Mouse (Mus musculus) bone marrow, adult 2 months (tissue): ENCODE measurements around the gene Aldh16a1. TPM values are rescaled to one million over a fixed set of nuclear protein-coding genes. Genes with fewer than 3 reads are reported as not detected.

Experiments
- H3K27ac ChIP-seq: fragments of 200-500 bp; 2 replicates; pipeline ENCODE4 v1.5.1; 2012; ENCODE audit warnings: low read depth, mild to moderate bottlenecking, control low read depth, inconsistent platforms, low read length; ENCODE audit not compliant: control insufficient read depth, poor library complexity, insufficient read depth
- H3K4me1 ChIP-seq: fragments of 200-500 bp; 2 replicates; pipeline ENCODE4 v1.6.1; 2011; ENCODE audit warnings: low read length; ENCODE audit not compliant: control insufficient read depth, insufficient read depth
- H3K4me3 ChIP-seq: fragments of 200-500 bp; replicated peaks from 2 replicates; pipeline ENCODE3; 2011; ENCODE audit warnings: mild to moderate bottlenecking, low read depth, low read length, control low read depth; ENCODE audit not compliant: control insufficient read depth
- CTCF ChIP-seq: fragments of 200-500 bp; IDR thresholded peaks from 2 replicates; pipeline ENCODE4 v1.5.1; 2011; ENCODE audit warnings: low read length, control low read depth; ENCODE audit not compliant: control insufficient read depth, insufficient read depth
- POLR2A ChIP-seq: fragments of 200-500 bp; IDR thresholded peaks from 2 replicates; pipeline ENCODE4 v1.6.1; 2011; ENCODE audit warnings: low read depth, mild to moderate bottlenecking, control low read depth, low read length, borderline replicate concordance; ENCODE audit not compliant: control insufficient read depth
- WGBS: fragments of 180-500 bp; shearing (Covaris S2); methylation state at CpG from one replicate; pipeline ENCODE4 v1.1.7; 2018; 5-methylcytosine and 5-hydroxymethylcytosine counted together
- polyA plus RNA-seq: library from polyadenylated mRNA; stranded (reverse); fragments of >200 nt; gene quantifications from 2 replicates; pipeline ENCODE4 v1.2.4, GENCODE M21; 2011; ENCODE audit warnings: low replicate concordance; ENCODE audit not compliant: missing spikeins, insufficient read depth, insufficient read length

Gene Aldh16a1
- polyA plus RNA-seq, 1 experiment = 113 TPM

- H3K27ac ChIP-seq = no peak overlapping the region
- no peaks in the 10 kb centered on the region for H3K4me1 ChIP-seq
- H3K4me3 ChIP-seq = no peak overlapping the region
- TF ChIP-seq CTCF = no peak
- TF ChIP-seq POLR2A = no peak
- 75% methylated on average over 11 of the region's 11 CpGs for WGBS
Observed at GRCm38 (mm10) chr7:45165701-45166100, 11.3 kb upstream of the Aldh16a1 start.

GRCm38 (mm10) chr7:45164833-45165232 lies 10.4 kb upstream of the Aldh16a1 start:
- H3K4me1 ChIP-seq = no peaks in the 10 kb centered on the region
- WGBS = 64% methylated on average over 5 of the region's 5 CpGs
- H3K27ac ChIP-seq = no peak overlapping the region
- no peak overlapping the region for H3K4me3 ChIP-seq
- no peak for TF ChIP-seq CTCF
- TF ChIP-seq POLR2A = no peak

GRCm38 (mm10) chr7:45163735-45164490 lies 9.5 kb upstream of the Aldh16a1 start, which contains the start of gene Slc17a7:
Slc17a7 (plus strand) TSS chr7:45163949.
- Histone ChIP-seq H3K4me3 (no peak within 1 kb of the TSS), H3K4me1 (no peaks in the 10 kb centered on the region), H3K27ac (no peak within 1 kb of the TSS)
- WGBS = 5% methylated on average over 41 of the region's 41 CpGs
- TF ChIP-seq POLR2A (no peak), CTCF (no peak)

GRCm38 (mm10) chr7:45162996-45163615 lies 8.7 kb upstream of the Aldh16a1 start:
- no peaks in the 10 kb centered on the region for H3K4me1 ChIP-seq
- TF ChIP-seq POLR2A (no peak), CTCF (no peak)
- 74% methylated on average over 9 of the region's 9 CpGs for WGBS
- H3K27ac ChIP-seq = no peak overlapping the region
- no peak overlapping the region for H3K4me3 ChIP-seq

- WGBS = 27% methylated on average over 6 of the region's 6 CpGs
- H3K27ac ChIP-seq = no peak overlapping the region
- H3K4me3 ChIP-seq = no peak overlapping the region
- TF ChIP-seq POLR2A (no peak), CTCF (no peak)
- H3K4me1 ChIP-seq = no peaks in the 10 kb centered on the region
Observed at GRCm38 (mm10) chr7:45162551-45162950, 8.2 kb upstream of the Aldh16a1 start.

GRCm38 (mm10) chr7:45161612-45162473 lies 7.5 kb upstream of the Aldh16a1 start:
- H3K4me1 ChIP-seq = no peaks in the 10 kb centered on the region
- peak overlapping the region; percentile 16 for H3K4me3 ChIP-seq
- 4% methylated on average over 35 of the region's 35 CpGs for WGBS
- peak; percentile 38; the same call in 1 of the 2 replicates for TF ChIP-seq POLR2A
- TF ChIP-seq CTCF = peak; percentile 91
- no peak overlapping the region for H3K27ac ChIP-seq

- TF ChIP-seq CTCF (no peak), POLR2A (no peak)
- no peak overlapping the region for H3K4me3 ChIP-seq
- H3K4me1 ChIP-seq = no peaks in the 10 kb centered on the region
- H3K27ac ChIP-seq = no peak overlapping the region
- WGBS = 85% methylated on average over 3 of the region's 3 CpGs
Observed at GRCm38 (mm10) chr7:45160866-45161265, 6.5 kb upstream of the Aldh16a1 start.

- Histone ChIP-seq H3K4me1 (no peaks in the 10 kb centered on the region), H3K4me3 (no peak overlapping the region), H3K27ac (no peak overlapping the region)
- TF ChIP-seq CTCF (no peak), POLR2A (no peak)
- 85% methylated on average over 6 of the region's 6 CpGs for WGBS
Observed at GRCm38 (mm10) chr7:45160316-45160800, 6.0 kb upstream of the Aldh16a1 start.
